Mouse (Mus musculus) embryonic facial prominence, embryonic 13.5 days (tissue): ENCODE data around the gene Gosr2. TPM values are rescaled to one million over a fixed set of nuclear protein-coding genes. Genes with fewer than 3 reads are reported as not detected.

Source experiments
- ATAC-seq: fragments of 200-750 bp; cut with Nextera tagmentation; 2 replicates; pipeline ENCODE4 v1.8.0; 2017; ENCODE audit warnings: low read depth; ENCODE audit not compliant: insufficient number of reproducible peaks, insufficient read depth, low FRiP score, low TSS enrichment
- H3K27ac ChIP-seq: fragments of 300-500 bp; sonication (generic); 2 replicates; pipeline ENCODE4 v1.5.1; 2015; ENCODE audit warnings: moderate library complexity, mild to moderate bottlenecking, inconsistent platforms
- H3K27me3 ChIP-seq: fragments of 300-500 bp; sonication (generic); 2 replicates; pipeline ENCODE4 v1.6.1; 2015; ENCODE audit warnings: mild to moderate bottlenecking, inconsistent platforms
- H3K36me3 ChIP-seq: fragments of 300-500 bp; sonication (generic); 2 replicates; pipeline ENCODE4 v1.6.1; 2015; ENCODE audit warnings: mild to moderate bottlenecking, inconsistent platforms
- H3K4me1 ChIP-seq: fragments of 300-500 bp; sonication (generic); 2 replicates; pipeline ENCODE4 v1.6.1; 2015; ENCODE audit warnings: inconsistent platforms
- H3K4me2 ChIP-seq: fragments of 300-500 bp; sonication (generic); 2 replicates; pipeline ENCODE4 v1.6.1; 2015; ENCODE audit warnings: moderate library complexity, mild to moderate bottlenecking, inconsistent platforms
- H3K4me3 ChIP-seq: fragments of 300-500 bp; sonication (generic); 2 replicates; pipeline ENCODE4 v1.5.1; 2015; ENCODE audit warnings: mild to moderate bottlenecking, inconsistent platforms
- H3K9ac ChIP-seq: fragments of 300-500 bp; sonication (generic); 2 replicates; pipeline ENCODE4 v1.6.1; 2015; ENCODE audit warnings: mild to moderate bottlenecking, inconsistent platforms
- H3K9me3 ChIP-seq: fragments of 300-500 bp; sonication (generic); 2 replicates; pipeline ENCODE4 v1.6.1; 2016; ENCODE audit warnings: inconsistent platforms
- WGBS: fragments of 180-500 bp; shearing (Covaris S2); methylation state at CpG from one replicate; pipeline ENCODE4 v1.1.7; 2015; ENCODE audit warnings: mixed read lengths; 5-methylcytosine and 5-hydroxymethylcytosine counted together
- polyA plus RNA-seq: library from polyadenylated mRNA; unstranded; fragments of >200 nt; fragmentation: Nextera tagmentation; extraction: Ambion mirVana; gene quantifications from 2 replicates; pipeline ENCODE4 v1.2.1, GENCODE M21; 2015

Gene Gosr2
- 94.9 and 96.1 TPM in 2 replicates for polyA plus RNA-seq

DNA sequence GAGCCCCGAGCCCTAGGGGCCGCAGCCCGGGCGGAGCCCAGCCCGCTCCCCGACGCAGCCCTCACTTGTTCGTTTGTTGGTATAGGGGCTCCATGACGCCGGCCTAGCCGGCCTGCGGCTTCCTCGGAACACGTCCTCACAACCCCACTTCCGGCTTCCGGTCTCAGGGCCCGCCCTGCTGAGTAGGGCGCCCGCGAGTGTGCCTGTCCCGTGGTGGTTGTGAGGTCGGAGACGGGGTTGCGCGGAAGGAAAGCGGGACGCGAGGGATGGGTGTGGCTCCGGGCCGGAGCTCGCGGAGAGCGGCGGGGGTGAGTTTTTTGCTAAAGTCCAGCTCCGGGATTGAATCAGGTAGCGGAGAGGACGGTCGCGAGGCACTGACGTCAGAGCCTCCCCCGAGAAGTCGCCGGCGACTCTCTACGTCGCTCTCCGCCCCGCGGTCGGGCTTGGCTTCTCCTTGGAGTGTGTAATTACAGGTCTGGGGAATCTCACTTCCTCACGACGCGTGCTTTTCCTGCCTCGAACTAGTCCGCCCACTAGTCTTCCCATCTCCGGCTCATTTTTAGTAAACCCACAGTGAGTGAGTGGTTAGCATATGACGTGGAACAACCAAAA is at the start of gene Gosr2:
Gene Gosr2, minus strand, starts transcription at position 334 of the 612 bp plus-strand sequence.
- ATAC-seq, result peak; percentile 90
- Histone ChIP-seq H3K27me3 (no peaks in the 10 kb centered on the region), H3K9me3 (no peaks in the 10 kb centered on the region), H3K4me3 (peak within 1 kb of the TSS; percentile 96), H3K36me3 (no peaks in the 10 kb centered on the region), H3K27ac (peak within 1 kb of the TSS; percentile 97), H3K4me2 (peak within 1 kb of the TSS; percentile 62), H3K4me1 (0 out of 2 replicates have a peak, but pooled peaks cover 6% of the 10 kb centered on the region), H3K9ac (peak within 1 kb of the TSS; percentile 92)
- under 1% methylated on average over 57 of the region's 57 CpGs for WGBS

DNA sequence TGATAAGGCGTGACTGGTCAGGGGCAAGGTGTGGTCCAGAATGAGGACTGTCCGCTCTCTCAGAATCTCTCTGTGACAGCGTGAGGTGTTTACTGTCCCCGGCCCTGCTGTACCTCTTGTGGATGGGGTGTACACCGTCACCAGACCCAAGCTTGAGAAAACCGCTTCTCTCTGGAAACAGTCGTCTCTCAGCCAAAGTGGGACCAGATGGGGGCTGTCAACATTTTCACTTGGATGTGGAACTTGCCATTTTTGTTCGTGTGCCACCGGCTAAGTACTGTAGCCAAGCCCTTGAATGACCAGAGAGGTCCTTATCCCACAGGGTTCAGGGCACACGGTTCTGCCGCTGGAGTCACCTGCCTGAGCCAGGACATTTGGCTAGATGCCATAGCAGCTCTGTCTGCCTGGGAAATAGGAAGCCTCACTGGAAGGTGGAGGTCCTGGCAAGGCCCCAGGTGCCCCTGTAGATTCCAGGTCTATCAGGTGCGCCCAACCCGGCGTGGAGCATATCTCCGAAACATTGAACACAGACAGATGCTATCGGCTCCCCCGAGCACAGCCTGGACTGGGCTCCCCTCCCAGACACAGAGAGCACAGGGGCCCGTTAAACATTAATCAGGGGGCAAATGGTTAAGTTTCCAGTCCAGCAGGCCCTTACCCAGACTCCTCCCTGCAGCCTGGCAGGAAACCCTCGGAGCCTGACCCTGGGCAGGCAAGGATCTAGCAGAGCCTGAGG is 37.5 kb upstream of the Gosr2 start:
- no peak overlapping the region for H3K27ac ChIP-seq
- H3K4me1 ChIP-seq, result 0 out of 2 replicates have a peak, but pooled peaks cover 16% of the 10 kb centered on the region
- H3K4me3 ChIP-seq, result no peak overlapping the region
- H3K36me3 ChIP-seq, result no peaks in the 10 kb centered on the region
- H3K27me3 ChIP-seq, result peaks cover 8% of the 10 kb centered on the region
- no peaks in the 10 kb centered on the region for H3K9me3 ChIP-seq
- WGBS, result 67% methylated on average over 19 of the region's 19 CpGs
- no peak overlapping the region for H3K4me2 ChIP-seq
- no peak for ATAC-seq
- H3K9ac ChIP-seq, result no peak overlapping the region

DNA sequence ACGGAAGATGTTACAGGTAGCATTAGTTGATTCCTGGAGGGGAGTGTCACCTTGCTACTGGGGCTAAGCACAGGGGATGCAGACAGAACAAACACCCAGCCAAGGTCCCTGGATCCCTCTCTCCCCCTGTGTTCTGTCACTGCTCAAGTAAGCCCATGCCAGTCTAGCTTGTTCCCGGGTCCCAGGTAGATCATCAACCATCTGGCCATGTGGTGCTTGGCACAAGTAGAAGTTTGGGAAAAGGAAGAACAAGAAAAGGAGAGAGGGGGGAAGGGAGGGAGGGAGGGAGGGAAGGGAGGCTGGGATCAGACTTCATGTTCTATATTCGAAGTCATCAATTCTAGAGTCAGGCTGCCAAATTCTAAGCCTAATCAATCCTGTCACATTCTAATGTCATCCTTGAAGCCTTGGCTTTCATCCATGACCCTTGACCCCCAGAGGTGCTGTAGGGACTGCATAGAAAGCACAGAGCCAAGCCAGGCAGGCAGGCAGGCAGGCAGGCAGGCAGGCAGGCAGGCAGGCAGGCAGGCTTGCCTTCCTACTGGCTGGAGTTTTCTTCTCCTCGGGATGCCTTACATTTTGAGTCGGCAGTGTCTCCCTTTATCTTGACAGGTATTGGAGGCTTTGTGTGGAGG is 36.8 kb upstream of the Gosr2 start:
- no peaks in the 10 kb centered on the region for H3K36me3 ChIP-seq
- ATAC-seq, result no peak
- no peaks in the 10 kb centered on the region for H3K9me3 ChIP-seq
- H3K4me2 ChIP-seq, result no peak overlapping the region
- no peak overlapping the region for H3K27ac ChIP-seq
- H3K4me3 ChIP-seq, result no peak overlapping the region
- H3K4me1 ChIP-seq, result 0 out of 2 replicates have a peak, but pooled peaks cover 16% of the 10 kb centered on the region
- H3K27me3 ChIP-seq, result peaks cover 14% of the 10 kb centered on the region
- no peak overlapping the region for H3K9ac ChIP-seq
- WGBS, result 73% methylated on average over 5 of the region's 5 CpGs

GRCm38 (mm10) chr11:103733961-103734360 is 36.3 kb upstream of the Gosr2 start:
- Histone ChIP-seq H3K4me3 (no peak overlapping the region), H3K9me3 (no peaks in the 10 kb centered on the region), H3K4me1 (0 out of 2 replicates have a peak, but pooled peaks cover 16% of the 10 kb centered on the region), H3K27ac (no peak overlapping the region), H3K9ac (no peak overlapping the region), H3K4me2 (no peak overlapping the region), H3K36me3 (no peaks in the 10 kb centered on the region), H3K27me3 (peaks cover 17% of the 10 kb centered on the region)
- 81% methylated on average over 2 of the region's 2 CpGs for WGBS
- ATAC-seq, result no peak

DNA sequence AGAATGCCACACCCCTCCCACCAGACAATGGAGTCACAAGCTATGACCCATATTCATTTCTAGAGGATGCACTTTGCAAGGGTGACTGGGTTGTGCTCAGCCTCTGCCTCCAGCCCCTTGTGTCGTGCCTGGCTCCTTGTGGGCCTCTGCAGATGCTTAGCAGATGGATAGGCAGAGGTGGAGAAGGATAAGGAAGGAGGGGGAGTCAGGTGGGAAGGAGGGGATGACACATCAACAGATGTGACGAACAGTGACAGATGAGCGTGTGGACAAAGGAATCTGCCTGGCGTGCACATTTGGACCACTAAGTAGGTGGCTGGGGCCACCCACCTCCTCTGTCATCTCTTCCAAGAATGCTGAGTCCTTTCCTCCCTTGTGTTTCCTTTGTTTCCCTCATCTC is 35.4 kb upstream of the Gosr2 start:
- Histone ChIP-seq H3K4me1 (0 out of 2 replicates have a peak, but pooled peaks cover 16% of the 10 kb centered on the region), H3K27ac (no peak overlapping the region), H3K27me3 (peaks cover 17% of the 10 kb centered on the region), H3K4me2 (no peak overlapping the region), H3K36me3 (no peaks in the 10 kb centered on the region), H3K9me3 (no peaks in the 10 kb centered on the region), H3K4me3 (no peak overlapping the region), H3K9ac (no peak overlapping the region)
- 55% methylated on average over 4 of the region's 4 CpGs for WGBS
- no peak for ATAC-seq

GRCm38 (mm10) chr11:103732306-103732705 is 34.6 kb upstream of the Gosr2 start:
- peaks cover 17% of the 10 kb centered on the region for H3K27me3 ChIP-seq
- WGBS, result 77% methylated on average over 7 of the region's 7 CpGs
- ATAC-seq, result no peak

GRCm38 (mm10) chr11:103731594-103731993 is 33.9 kb upstream of the Gosr2 start:
- Histone ChIP-seq H3K27ac (no peak overlapping the region), H3K9ac (no peak overlapping the region), H3K36me3 (no peaks in the 10 kb centered on the region), H3K4me3 (no peak overlapping the region), H3K4me2 (no peak overlapping the region), H3K4me1 (0 out of 2 replicates have a peak, but pooled peaks cover 16% of the 10 kb centered on the region), H3K9me3 (no peaks in the 10 kb centered on the region), H3K27me3 (peaks cover 17% of the 10 kb centered on the region)
- 82% methylated on average over 9 of the region's 9 CpGs for WGBS
- no peak for ATAC-seq

More at GRCm38 (mm10) chr11:103732306-103732705, 34.6 kb upstream of the Gosr2 start:
- Histone ChIP-seq H3K9ac (no peak overlapping the region), H3K36me3 (no peaks in the 10 kb centered on the region), H3K9me3 (no peaks in the 10 kb centered on the region), H3K27ac (no peak overlapping the region), H3K4me2 (no peak overlapping the region), H3K4me1 (0 out of 2 replicates have a peak, but pooled peaks cover 16% of the 10 kb centered on the region), H3K4me3 (no peak overlapping the region)

DNA sequence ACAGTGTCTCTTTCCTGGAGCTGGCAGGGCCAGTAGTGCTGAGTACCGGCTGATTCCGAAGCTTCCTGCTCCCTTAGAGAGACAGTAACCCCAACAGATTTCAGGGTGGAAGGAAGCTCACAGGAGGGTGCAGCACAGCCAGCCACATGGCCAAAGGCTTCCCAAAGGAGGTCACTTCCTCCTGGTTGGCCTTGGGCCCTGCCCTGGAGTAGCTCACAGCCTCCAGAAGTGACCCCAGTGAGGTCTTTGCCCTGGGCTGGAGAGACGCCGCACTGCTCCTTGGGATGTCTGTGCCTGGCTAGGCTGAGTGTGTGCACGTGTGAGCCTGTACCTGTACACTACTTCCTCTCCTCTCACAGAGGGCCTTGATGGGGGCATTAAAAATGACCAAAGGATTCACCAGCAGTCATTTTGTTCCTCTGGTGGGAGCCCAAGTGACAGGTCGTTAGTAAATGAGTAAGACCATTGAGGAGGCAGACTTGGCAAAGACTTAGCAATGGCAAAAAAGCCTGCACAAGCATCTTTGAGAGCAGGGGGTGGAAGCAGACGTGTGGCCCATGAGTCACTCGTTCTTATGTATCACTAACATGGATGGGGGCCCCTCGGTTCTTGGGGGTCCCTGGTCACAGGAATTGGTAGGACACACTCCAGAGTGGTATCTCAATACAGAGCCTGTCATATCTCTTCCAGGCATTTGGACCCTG is 31.7 kb upstream of the Gosr2 start:
- no peak overlapping the region for H3K9ac ChIP-seq
- WGBS, result 62% methylated on average over 9 of the region's 9 CpGs

GRCm38 (mm10) chr11:103724331-103724771 is 26.7 kb upstream of the Gosr2 start:
- Histone ChIP-seq H3K4me1 (peaks cover 17% of the 10 kb centered on the region), H3K9ac (no peak overlapping the region), H3K27me3 (peaks cover 1% of the 10 kb centered on the region; the same call in 1 of the 2 replicates), H3K36me3 (no peaks in the 10 kb centered on the region), H3K27ac (no peak overlapping the region), H3K4me2 (no peak overlapping the region), H3K4me3 (no peak overlapping the region), H3K9me3 (0 out of 2 replicates have a peak, but pooled peaks cover 3% of the 10 kb centered on the region)
- ATAC-seq, result no peak
- WGBS, result 76% methylated on average over 11 of the region's 11 CpGs

More for the DNA sequence above, 31.7 kb upstream of the Gosr2 start:
- no peak overlapping the region for H3K4me2 ChIP-seq
- no peak for ATAC-seq
- 0 out of 2 replicates have a peak, but pooled peaks cover 3% of the 10 kb centered on the region for H3K9me3 ChIP-seq
- H3K4me3 ChIP-seq, result no peak overlapping the region
- H3K27me3 ChIP-seq, result peaks cover 17% of the 10 kb centered on the region
- 0 out of 2 replicates have a peak, but pooled peaks cover 8% of the 10 kb centered on the region for H3K4me1 ChIP-seq
- no peak overlapping the region for H3K27ac ChIP-seq
- no peaks in the 10 kb centered on the region for H3K36me3 ChIP-seq

DNA sequence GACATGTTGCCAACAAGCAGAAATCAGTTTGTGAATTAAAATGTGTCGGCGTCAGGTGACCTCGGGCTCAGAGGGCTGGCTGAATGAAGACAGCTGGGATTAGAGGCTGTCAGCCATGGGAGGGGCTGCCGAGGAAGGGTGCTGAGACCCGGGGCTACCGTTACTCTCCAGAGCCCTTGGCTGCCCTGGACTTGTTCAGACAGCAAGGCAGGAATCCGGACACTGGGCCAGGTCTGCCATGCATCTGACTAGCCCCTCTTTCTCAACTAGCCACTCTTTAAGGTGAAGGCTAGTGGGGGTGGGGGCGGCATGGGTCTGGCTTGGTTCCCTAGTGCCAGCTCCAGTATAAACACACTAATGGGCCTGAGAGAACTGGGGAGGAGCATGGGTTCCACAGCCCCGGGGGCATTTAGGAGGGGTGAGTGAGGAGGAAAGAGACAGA is 24.4 kb upstream of the Gosr2 start:
- H3K27ac ChIP-seq, result peak overlapping the region; percentile 39; the same call in 1 of the 2 replicates
- H3K9me3 ChIP-seq, result 0 out of 2 replicates have a peak, but pooled peaks cover 3% of the 10 kb centered on the region
- WGBS, result 9% methylated on average over 9 of the region's 9 CpGs
- ATAC-seq, result peak; percentile 58; the same call in 1 of the 2 replicates
- H3K36me3 ChIP-seq, result no peaks in the 10 kb centered on the region
- no peak overlapping the region for H3K9ac ChIP-seq
- 0 out of 2 replicates have a peak, but pooled peaks cover 4% of the 10 kb centered on the region for H3K27me3 ChIP-seq
- H3K4me2 ChIP-seq, result peak overlapping the region; percentile 56
- H3K4me3 ChIP-seq, result peak overlapping the region; percentile 20
- H3K4me1 ChIP-seq, result peaks cover 17% of the 10 kb centered on the region
